Mouse (Mus musculus): Measurements from ENCODE around the gene Kdm7a. TPM values are rescaled to one million over a fixed set of nuclear protein-coding genes. Genes with fewer than 3 reads are reported as not detected.

Gene Kdm7a
- total RNA-seq, 2 experiments from 2014 or later, result 12.3 to 12.5 TPM

DNA sequence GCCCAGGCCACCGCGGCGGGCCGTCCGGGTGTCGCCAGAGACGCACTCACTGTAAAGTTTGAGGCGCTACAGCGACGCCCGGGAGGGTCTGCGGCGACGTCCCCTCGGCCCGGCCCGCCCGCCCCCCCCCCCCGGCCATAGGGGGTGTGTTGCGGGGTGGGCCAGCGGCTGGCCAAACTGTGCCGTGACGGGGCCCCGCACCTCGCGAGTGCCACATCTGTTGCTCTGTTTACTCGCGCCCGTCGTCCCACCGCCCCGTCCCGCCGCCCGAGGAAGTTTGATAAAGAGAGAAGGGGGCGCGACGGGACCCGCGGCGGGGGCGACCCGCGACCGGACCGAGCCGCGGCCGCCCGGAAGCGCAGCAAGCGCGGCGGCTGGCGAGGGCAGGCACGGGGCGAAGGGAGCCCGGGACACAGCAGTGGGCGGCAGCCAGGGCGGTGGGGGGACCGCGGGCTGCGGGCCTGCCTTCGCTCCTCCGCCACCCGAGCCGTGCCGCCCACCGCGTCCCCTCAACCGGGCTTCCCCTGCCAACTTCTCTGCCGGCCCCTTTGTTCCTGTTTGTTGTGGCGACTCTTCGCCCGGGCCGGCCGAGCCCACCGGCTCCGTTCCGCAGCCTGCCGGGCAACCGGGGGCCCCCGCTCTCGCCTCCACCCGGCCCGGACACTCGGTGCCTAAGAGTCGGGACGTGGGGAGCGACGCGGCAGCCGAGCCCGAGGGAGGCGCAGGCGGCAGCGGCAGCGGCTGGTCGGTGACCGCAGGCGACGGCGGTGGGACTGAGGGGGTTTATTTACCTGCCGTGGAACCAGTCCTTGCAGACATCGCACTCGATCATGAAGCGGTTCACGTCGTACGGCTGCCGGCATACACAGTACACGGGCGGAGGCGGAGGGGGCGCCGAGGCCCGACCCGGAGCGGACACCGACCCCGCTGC, 674 bp downstream of the Kdm7a start:
- DNase-seq, result peak; percentile 49

DNA sequence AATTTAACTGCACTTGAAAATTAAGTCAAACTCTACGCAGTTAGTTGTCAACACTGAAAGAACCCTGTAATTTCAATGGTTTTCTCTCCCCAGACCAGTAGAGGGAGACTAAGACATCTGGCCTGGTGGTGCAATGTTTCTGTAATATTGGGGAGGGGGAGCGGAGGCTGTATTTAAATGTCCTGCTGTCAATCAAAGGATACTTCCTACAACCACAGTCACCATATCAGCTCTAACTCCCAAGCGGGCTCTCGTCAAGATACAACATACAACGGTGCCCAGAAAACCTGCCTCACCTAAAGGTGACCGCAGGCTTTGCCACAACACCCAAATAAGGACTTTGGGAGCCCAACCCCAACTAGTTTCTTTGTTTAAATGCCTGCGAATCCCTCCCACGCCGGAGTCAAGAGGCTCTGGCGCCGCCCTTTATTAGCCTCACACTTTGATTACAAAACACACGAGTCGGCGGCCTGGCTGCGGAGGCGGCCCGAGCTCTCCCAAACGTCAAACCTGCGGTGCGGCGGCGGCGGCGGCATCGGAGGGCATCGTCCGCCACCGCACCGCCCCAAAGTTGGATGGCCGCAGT, 1.4 kb downstream of the Kdm7a start:
- peak; percentile 76 for DNase-seq

DNA sequence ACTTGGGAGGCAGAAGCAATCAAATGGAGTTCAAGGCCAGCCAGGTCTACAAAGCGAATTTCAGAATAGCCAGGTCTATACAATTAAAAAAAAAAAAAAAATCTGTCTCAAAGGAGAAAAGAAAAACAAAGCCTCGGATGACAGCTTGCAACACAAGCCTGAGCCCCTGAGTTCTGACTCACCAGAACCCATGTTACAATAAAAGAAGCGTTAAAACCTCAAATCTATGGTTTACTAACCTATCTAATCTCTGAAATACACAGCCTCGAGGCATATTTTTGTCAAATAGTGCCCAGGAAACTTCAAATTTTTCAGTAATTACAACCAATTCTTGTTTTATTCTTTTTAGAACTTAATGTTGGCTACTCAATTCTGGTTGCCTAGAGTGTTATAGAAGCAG, 2.1 kb downstream of the Kdm7a start:
- DNase-seq, result no peak

DNA sequence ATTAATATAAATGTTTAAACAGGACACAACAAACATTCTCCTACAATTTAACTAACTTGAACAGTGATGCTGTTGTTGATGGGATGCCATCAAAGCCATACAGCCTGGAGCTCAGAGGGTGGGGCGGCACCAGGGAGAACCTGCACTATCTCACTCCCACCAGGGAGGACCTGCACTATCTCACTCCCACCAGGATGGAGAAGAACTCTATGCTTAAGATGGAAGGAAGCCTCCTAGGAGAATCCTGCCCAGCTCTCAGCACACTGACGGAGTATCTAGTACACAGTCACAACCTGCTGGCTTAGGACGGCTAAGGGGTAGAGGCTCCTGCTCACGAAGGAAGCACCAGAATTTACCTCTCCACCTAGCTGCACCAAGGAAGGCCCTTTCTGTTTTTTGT, 3.4 kb downstream of the Kdm7a start:
- DNase-seq, result no peak

DNA sequence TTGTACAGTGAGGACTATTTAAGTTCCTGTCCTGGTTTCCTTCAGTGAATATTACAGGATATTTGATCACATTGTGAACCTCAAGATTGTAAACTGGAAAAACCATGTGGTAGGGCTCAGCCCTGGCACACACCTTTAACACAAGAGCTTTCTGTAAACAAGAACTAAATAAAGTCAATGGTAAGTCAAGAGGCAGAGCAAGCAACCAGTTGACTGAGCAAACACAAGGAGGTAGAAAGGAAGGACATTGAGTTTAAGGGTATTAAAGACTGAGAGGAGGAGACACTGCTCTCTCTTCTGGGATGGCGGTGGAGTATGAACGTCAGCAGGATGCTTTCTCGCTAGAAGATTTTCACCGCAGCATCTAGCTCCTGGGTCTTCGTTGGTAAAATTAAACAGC, 13.6 kb downstream of the Kdm7a start:
- DNase-seq, result no peak

DNA sequence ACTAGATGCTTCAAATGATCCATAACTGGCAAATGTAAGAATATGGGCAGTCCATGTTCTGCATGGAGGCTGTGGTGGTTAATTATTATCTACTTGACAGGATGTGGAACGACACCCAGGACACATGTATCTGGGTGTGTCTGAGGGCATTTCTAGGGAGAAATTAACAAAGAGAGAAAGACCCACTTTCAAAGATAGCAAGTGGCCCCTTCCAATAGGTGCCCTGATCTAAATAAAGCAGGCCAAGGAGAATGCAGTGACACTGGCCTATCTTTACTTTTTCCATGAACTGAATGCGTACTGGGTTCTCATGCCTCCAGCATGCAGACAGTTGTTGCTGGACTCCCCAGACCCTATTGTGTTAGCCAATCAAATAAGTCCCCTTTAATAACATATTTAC, 15.1 kb downstream of the Kdm7a start:
- DNase-seq, result no peak

DNA sequence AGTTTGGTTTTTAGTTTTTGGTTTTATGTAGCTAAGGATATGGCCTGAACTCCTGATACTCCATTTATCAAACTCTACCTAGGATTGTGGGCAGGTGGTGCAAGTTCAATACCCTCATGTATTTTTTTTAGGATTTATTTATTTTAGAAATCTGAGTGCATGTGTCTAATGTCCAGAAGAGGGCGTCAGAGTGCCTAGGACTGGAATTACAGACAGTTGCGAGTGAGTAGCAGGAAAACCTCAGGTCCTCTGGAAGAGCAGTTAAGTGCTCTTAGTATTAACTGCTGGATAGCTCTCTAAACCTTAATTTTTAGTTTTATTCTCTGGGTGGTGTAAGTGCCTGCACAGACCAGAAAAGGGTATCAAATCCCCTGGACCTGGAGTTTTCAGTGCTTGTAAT, 19.4 kb downstream of the Kdm7a start:
- DNase-seq, result no peak

DNA sequence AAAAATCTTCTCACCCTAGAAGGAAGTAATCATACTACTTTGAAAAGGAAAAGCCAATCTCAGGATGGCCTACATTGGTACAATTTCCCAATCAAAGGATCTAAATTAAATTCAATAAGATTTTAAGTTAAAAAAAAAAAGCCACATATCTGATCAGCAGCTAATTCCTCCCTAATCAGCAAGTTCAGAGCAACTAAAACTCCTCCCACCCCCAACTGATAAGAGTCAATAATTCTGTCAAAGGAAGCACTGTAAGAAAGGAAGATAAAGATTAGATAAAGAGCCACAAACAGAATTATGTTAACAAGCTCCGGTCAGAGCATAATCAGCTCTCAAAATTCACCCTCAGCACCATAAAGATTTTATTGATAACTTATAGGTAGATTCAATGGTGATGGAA, 37.5 kb downstream of the Kdm7a start:
- no peak for DNase-seq

DNA sequence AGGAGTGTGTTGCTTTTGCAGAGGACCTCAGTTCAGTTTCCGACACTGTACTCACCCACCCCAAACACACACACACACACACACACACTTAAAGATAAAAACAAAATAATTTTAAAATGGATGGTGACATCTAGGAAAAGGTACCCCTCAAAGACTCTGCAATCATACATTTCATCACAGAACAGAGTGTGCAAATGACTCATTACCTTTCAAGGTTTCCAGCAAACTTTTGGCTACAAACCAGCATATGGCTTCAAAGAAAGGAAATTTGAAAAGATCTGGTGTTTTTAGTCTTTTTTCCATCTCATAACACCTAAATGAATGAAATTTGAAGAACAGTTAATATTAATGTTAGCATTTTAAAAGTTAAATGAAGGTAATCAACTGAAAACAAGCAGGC, 41.7 kb downstream of the Kdm7a start:
- no peak for DNase-seq

DNA sequence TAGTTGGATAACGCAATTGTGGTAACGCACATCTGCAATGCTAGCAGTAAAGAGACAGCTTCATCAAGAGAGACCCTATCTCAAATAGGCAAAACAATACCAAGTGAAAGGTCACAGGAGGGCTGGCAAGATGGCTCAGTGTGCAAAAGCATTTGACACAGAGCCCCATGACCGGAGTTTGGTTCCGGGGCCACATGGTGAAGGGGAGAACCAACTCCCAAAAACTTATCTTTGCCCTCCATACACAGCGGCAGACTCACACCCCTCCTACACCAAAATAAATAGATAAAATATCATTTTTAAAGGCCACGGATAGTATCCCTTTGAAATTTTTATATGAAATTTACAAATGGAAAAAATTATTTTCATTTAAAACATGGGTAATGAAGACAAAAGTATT, 44.6 kb downstream of the Kdm7a start:
- no peak for DNase-seq

DNA sequence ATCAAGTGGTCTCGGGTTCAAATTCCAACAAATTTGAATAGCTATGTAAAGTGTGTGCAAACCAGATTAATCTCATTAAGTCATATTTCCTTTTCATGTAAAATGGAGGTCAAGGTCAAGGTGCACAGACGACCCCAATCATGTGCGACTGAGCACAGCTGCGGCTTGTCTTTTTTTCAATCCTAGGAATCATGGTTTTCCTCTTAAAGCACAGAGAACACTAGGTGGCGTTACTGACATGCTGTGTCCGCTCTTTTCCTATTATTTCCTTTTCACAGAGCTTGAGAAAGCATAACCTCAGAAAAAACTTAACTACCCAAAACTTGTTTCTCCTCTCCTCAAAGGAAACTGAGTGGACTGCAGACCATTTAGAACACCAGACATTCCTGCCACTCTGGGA, 60.5 kb downstream of the Kdm7a start:
- no peak for DNase-seq

DNA sequence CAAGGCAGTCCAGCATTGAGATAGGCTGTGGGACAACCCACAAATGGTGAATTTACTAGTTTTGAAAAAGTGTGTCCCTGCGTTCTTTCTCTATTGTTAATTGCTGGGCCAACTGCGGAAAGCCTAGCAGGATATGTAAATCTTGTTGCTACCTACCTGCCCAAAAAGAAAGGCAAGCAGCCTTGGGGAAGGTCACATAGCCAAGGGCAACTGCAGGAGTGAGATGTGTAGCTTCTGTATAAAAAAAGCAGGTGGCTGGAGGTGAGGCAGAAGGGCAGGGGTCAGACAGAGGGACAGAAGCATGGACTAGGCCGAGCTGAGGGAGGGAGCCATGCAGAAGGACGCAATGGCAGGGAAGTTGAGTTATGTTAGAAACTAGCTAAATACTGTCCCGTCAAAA, 74.0 kb downstream of the Kdm7a start:
- no peak for DNase-seq

DNA sequence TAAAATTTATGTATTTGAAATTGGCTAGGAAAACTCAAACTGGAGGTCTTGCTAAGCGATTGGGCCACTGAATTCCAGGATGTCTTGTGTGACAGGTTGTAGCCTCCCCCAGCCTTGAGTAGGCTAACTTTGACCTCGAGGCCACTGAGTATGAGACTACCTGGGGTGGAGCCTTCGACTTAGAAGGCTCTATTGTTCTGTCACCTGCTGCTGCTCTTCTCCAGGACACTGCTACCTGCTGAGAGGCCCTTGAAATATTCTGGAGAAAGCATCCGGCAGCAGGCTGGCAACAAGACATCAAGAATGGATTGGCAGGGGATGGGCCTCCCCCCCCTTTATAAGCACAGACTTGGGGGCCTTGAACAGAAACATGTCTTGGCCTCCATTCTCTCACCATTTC, 75.1 kb downstream of the Kdm7a start:
- no peak for DNase-seq

DNA sequence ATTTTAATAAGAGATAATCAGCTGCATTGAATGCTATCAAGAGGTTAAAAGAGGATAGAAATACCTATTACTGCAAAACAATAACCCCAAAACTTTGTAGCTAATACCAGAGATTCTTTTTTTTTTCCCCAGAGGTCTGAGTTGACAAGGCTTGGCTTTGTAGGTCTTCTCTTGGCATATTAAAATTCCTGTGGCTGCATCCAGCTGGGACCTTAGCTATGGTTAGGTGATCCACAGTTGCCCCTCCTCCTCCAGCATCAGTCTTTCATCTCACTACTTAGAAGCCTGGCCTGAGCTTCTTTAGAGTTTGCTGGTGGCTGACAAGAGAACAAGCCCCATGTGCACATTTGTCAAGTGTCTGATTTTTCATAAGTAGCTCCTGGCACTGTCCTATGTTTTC, 81.9 kb downstream of the Kdm7a start:
- DNase-seq, result no peak

DNA sequence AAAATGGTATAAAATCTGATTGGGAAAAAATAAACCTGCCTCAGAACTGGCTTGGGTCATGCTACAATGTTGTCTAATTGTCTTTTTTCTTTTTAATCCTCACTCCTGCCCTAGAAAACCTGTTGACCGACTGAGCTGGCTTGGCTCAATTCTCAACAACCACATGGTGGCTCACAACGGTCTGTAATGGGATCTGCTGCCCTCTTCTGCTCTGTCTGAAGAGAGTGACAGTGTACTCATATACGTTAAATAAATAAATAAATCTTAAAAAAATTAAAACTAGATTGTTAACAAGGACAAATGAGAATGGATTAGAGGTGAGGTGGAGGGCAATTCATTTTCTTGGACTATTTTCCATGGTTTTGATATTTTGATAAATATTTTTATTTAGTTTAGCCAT, 85.9 kb downstream of the Kdm7a start:
- DNase-seq, result no peak

DNA sequence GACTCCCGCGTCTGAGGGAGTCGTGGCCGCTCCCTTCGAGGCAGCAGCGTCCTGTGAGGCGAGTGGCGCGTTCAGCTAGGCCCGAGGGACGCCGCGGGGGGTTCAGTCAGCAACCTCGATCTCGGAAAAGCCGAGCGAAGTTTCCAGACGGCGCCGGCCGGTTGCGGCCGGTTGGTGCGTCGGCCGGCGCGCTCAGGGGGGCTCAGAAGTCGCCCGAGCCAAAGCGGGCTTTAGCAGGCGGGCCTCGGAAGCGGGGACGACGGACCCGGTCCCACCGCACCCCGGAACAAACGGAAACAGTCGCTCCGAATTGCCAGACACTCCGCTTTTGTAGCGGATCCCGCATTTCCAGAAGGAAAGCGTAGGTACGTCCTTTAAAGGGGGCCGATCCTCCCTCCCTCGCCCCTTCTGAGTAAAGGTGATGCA, 88.1 kb downstream of the Kdm7a start:
- DNase-seq, result peak; percentile 59

DNA sequence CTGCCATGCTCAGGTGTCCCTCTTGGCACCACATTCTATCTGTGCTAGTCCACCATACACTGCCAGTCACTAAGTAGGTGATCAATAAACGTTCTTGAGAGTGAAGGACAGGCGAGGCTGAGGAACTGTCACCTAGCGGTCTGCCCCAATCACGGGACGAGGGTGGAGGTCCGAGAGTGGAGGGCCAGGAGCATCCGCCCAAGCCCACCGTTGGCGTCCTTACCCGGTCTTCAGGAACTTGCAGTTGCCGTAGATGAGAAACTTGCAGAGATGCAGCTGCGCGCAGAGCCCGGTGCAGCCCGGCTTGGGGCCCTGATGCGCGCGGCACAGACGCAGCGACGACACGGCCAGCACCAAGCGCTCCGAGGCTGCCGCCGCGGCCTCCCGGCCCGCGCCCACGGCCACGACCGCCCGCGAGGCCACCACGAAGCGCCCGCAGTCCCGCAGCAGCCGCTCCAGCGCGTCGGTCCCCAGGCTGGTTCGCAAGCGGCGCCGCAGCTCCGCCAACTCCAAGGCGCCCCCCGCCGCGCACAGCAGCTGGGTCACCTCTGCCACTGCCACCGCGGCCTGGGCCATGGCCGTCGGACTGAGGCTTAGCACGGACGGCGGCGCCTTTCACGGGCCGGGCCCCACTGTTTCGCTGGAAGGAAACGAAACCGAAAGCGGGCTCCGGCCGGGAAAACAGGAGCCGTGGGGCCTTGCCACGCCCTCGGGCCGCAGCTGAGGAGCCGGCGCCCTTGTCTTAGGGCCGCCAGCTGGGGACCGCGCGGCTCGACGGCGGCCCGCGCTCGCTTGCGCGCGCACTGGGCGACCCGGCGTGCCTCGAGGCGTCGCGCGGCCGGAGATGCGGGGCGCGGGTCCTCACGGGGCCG, 88.8 kb downstream of the Kdm7a start, which contains the start of gene Parp12:
TSS of gene Parp12 (minus strand) at position 766 of the 872 bp plus-strand sequence.
- peak; percentile 84 for DNase-seq

DNA sequence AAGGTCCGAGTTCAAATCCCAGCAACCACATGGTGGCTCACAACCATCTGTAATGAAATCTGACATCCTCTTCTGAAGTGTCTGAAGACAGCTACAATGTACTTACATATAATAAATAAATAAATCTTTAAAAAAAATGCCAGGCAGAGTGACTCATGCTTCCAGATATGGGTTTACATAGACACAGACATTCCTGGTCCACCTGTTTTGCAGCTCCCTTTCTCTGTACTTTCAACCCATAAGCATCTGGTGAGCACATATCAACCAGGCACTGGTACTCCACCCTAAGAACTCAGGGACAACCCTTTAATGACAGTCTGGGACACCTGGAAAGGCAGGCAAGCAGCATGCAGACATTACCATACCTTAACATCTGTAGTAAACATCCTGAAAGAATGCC, 91.2 kb downstream of the Kdm7a start:
- DNase-seq, result no peak

DNA sequence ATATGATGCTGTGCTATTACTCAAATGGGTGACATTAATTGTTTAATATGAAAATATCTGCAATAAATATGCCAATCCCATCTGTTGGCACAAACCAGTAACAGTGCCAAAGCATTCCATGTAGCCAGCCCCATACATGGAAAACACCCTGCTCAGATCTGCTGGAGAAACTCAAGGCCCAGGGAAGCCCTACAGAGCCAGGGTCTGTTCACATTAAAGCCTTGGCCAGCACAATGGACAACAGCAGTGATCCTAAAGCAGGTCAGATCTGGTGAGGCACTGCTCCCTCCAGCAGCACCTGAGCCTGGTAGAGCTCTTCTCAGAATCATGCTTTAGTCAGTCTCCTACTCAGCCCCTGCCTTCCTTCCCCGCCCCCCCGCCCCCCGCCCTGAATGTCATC, 93.4 kb downstream of the Kdm7a start:
- DNase-seq, result no peak

DNA sequence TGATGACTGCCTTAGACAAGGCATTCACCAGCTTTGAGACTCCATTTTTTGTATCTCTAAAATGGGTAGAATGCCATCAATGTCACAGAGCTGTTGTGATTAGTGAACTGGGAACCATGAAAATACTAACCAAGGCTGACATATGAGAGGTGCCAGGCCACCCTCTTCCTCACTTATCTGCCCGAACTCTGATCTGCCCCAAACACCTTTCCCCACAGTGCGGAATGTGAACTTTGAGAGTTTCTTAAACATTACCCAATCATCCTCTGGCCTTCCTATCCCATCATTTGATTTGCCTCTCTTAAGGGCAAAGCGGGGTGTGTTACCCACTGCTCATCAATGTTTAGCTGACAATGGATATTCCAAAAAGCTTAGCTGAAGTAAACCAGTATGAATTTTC, 93.9 kb downstream of the Kdm7a start:
- DNase-seq, result no peak

DNA sequence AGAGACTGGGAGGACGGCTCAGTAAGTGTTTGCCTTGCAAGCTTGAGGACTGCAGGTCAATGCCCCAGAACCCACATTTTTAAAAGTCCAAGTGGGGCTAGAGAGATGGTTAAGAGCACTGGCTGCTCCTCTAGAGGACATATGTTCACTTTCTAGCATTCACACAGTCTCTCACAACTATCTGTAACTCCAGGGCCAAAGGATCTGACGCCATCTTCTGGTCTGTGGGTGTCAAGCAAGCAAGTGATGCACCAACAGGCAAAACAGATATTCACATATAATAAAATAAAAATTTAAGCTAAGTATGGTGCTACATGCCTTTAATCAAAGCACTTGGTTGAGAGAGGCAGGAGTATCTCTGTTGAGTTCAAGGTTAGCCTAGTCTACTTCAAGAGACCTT, 99.8 kb downstream of the Kdm7a start:
- no peak for DNase-seq

DNA sequence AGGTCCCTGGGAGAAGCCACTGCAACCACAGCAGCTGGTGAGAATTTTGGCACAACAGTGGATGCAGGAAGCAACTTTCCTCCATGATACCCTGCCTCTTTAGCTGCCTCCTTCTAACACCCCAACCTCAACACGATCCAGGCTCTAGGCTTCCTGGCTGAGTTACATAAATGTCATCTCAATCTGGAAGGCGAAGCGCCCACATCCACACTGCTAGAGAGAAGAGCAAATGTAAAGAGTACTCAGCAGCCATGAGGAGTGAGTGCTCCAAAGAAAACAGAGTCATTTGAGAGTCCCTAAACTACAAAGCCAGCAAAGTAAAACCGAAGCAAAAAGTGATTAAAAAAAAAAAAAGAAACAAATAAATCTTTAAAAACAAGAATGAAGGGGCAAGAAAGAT, 102.0 kb downstream of the Kdm7a start:
- DNase-seq, result no peak

Data from heart, postnatal 4 days (tissue).